Mouse (Mus musculus): ENCODE results near the gene Calm2. TPM values are rescaled to one million over a fixed set of nuclear protein-coding genes. Genes with fewer than 3 reads are reported as not detected.

Gene Calm2
- total RNA-seq, 2 experiments from 2014 or later: 298 to 346 TPM

GRCm38 (mm10) chr17:87402444-87402843 lies 44.3 kb downstream of the Calm2 start:
- no peak for DNase-seq

DNA sequence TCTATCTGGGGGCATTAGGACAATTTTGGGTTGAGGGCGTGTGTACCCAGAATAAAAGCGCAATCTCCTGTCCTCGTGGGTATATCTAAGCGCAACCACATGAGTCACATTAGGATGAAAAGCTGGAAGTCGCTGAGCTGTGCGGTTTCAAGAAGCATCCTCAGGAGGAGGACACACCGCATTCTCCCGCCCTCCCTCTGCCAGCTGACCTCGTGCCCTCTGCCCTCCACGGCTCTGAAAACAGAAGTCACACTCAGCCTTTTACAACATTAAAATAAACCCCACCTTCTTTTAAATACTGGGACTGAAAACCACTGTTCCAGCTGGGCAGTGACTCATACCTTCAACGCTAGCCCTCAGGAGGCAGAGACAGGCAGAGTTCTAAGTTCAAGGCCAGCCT lies 49.6 kb downstream of the Calm2 start:
- DNase-seq: no peak

DNA sequence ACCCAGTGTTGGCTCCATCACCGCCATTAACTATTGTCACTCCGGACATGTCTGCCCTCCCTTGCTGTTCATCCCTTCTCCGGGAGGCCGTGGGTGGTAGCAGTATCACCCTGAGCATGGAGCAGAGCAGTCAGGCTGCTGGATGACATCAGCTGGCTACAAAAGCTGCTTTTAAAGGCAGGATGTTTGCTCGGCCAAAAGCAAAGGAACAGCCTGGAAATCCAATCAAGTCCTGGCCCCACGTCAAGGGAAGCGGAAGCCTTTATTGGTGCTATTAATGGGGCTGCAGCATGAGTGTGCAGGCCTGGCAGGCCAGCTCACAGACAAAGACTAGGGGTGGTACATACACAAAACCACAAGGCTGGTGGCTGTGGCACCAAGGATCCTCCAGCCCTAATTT lies 55.5 kb downstream of the Calm2 start:
- peak; percentile 47 for DNase-seq

- no peak for DNase-seq
Measured at GRCm38 (mm10) chr17:87387068-87387467, 59.7 kb downstream of the Calm2 start.

DNA sequence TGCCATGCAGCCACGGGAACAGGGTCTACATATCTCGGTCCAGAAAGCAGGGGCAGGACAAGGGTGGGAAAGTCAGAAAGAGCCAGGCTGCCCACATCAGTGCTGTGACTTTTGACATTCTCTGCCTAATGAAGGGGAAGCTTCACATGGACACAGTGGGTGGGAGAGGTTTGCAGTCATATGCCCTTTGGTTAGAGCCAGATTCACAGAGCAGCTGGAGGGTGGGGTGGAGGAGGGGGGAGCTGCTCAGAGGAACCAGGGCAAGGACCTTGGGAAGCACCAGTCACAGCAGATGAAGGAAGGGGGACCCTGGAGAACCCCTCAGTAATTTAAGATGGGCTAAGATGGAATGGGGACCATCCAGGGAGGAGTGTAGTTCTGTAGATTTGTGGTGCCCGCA lies 60.9 kb downstream of the Calm2 start:
- DNase-seq: no peak

Other genes with a start within 250 kb of the Calm2 start
- gene Mcfd2, start 181.0 kb downstream of the Calm2 start, total RNA-seq (2021): 10 to 100 TPM; 22.9 to 26.3 TPM
- 10 to 100 TPM; 16.6 to 17.7 TPM for gene Ttc7, start 164.0 kb downstream of the Calm2 start, total RNA-seq (2021)
- gene Stpg4, start 19.2 kb downstream of the Calm2 start, total RNA-seq (2021): not detected
- not detected for gene Epcam, start 189.0 kb upstream of the Calm2 start, total RNA-seq (2021)
- gene Msh2, start 225.4 kb upstream of the Calm2 start, total RNA-seq (2021): 10 to 100 TPM; 11.5 to 14.9 TPM

Data from gastrocnemius, postnatal 10 days (tissue).